Mouse (Mus musculus) urinary bladder, postnatal 10 days (tissue): Measurements from ENCODE around the gene Plekhn1.

Experiments
- DNase-seq: peaks from one replicate; pipeline ENCODE4 v3.0.0; 2022; ENCODE audit warnings: low spot score

Gene Plekhn1

GRCm38 (mm10) chr4:156213134-156213533, 21.5 kb downstream of the Plekhn1 start:
- DNase-seq, result no peak

- no peak for DNase-seq
These were observed 24.6 kb downstream of the Plekhn1 start for GRCm38 (mm10) chr4:156209963-156210635.

- no peak for DNase-seq
These were observed 25.8 kb downstream of the Plekhn1 start for GRCm38 (mm10) chr4:156208872-156209271.

GRCm38 (mm10) chr4:156203413-156204131, 31.1 kb downstream of the Plekhn1 start:
- DNase-seq, result no peak

- no peak for DNase-seq
These were observed 31.6 kb downstream of the Plekhn1 start, which contains the start of gene AW011738 for GRCm38 (mm10) chr4:156203001-156203412. Gene AW011738, plus strand, starts transcription at chr4:156203304.

- DNase-seq, result no peak
These were observed 32.2 kb downstream of the Plekhn1 start for GRCm38 (mm10) chr4:156202462-156202893.

GRCm38 (mm10) chr4:156200623-156201475, 33.8 kb downstream of the Plekhn1 start, which contains the start of gene Isg15:
Gene Isg15, minus strand, starts transcription at chr4:156200818.
- no peak for DNase-seq

GRCm38 (mm10) chr4:156197829-156198205, 36.8 kb downstream of the Plekhn1 start:
- DNase-seq, result peak; percentile 81

- DNase-seq, result no peak
These were observed 37.4 kb downstream of the Plekhn1 start, which contains the start of gene Agrn for GRCm38 (mm10) chr4:156197131-156197828. Gene Agrn, minus strand, starts transcription at chr4:156197488.

- DNase-seq, result no peak
These were observed 38.5 kb downstream of the Plekhn1 start for GRCm38 (mm10) chr4:156195927-156196870.

- DNase-seq, result no peak
These were observed 40.3 kb downstream of the Plekhn1 start for GRCm38 (mm10) chr4:156194346-156194745.

GRCm38 (mm10) chr4:156193906-156194305, 40.8 kb downstream of the Plekhn1 start:
- no peak for DNase-seq

- no peak for DNase-seq
These were observed 41.5 kb downstream of the Plekhn1 start for GRCm38 (mm10) chr4:156193200-156193590.

GRCm38 (mm10) chr4:156192421-156193199, 42.0 kb downstream of the Plekhn1 start:
- DNase-seq, result no peak

GRCm38 (mm10) chr4:156188811-156189323, 45.8 kb downstream of the Plekhn1 start:
- DNase-seq, result no peak

- DNase-seq, result no peak
These were observed 46.4 kb downstream of the Plekhn1 start for GRCm38 (mm10) chr4:156188162-156188810.

- no peak for DNase-seq
These were observed 48.5 kb downstream of the Plekhn1 start for GRCm38 (mm10) chr4:156185950-156186850.

GRCm38 (mm10) chr4:156185456-156185949, 49.2 kb downstream of the Plekhn1 start:
- no peak for DNase-seq
